Mouse (Mus musculus): ENCODE results near the gene Cox11. TPM values are rescaled to one million over a fixed set of nuclear protein-coding genes. Genes with fewer than 3 reads are reported as not detected.

The Cox11 gene
- polyA plus RNA-seq, 1 experiment, result not detected

- WGBS, result 93% methylated on average over 12 of the region's 12 CpGs
- TF ChIP-seq POLR2A (IDR thresholded peaks at IDR 0.05; ENCODE audit: insufficient read depth, low read depth, low read length) (no peak), CTCF (IDR thresholded peaks at IDR 0.05; ENCODE audit: insufficient read depth, low read depth, low read length) (no peak)
- no peak overlapping the region for H3K27ac ChIP-seq (ENCODE audit: insufficient read depth, low read depth, low read length)
- H3K4me3 ChIP-seq (ENCODE audit: insufficient read depth, low read depth, low read length), result no peak overlapping the region
- H3K4me1 ChIP-seq (ENCODE audit: control insufficient read depth, insufficient read depth, low read length), result no peaks in the 10 kb centered on the region
Observed at GRCm38 (mm10) chr11:90657527-90657926, 19.6 kb downstream of the Cox11 start.

- no peak overlapping the region for H3K27ac ChIP-seq (ENCODE audit: insufficient read depth, low read depth, low read length)
- no peak overlapping the region for H3K4me3 ChIP-seq (ENCODE audit: insufficient read depth, low read depth, low read length)
- 87% methylated on average over 4 of the region's 4 CpGs for WGBS
- peaks cover 4% of the 10 kb centered on the region; the same call in 1 of the 2 replicates for H3K4me1 ChIP-seq (ENCODE audit: control insufficient read depth, insufficient read depth, low read length)
- TF ChIP-seq POLR2A (IDR thresholded peaks at IDR 0.05; ENCODE audit: insufficient read depth, low read depth, low read length) (no peak), CTCF (IDR thresholded peaks at IDR 0.05; ENCODE audit: insufficient read depth, low read depth, low read length) (no peak)
Observed at GRCm38 (mm10) chr11:90660662-90661061, 22.7 kb downstream of the Cox11 start.

GRCm38 (mm10) chr11:90663052-90663451 lies 25.1 kb downstream of the Cox11 start:
- TF ChIP-seq POLR2A (IDR thresholded peaks at IDR 0.05; ENCODE audit: insufficient read depth, low read depth, low read length) (no peak), CTCF (IDR thresholded peaks at IDR 0.05; ENCODE audit: insufficient read depth, low read depth, low read length) (no peak)
- Histone ChIP-seq H3K4me3 (ENCODE audit: insufficient read depth, low read depth, low read length) (no peak overlapping the region), H3K4me1 (ENCODE audit: control insufficient read depth, insufficient read depth, low read length) (peaks cover 4% of the 10 kb centered on the region; the same call in 1 of the 2 replicates), H3K27ac (ENCODE audit: insufficient read depth, low read depth, low read length) (no peak overlapping the region)
- 84% methylated on average over 3 of the region's 3 CpGs for WGBS

GRCm38 (mm10) chr11:90663618-90664297 lies 25.8 kb downstream of the Cox11 start:
- TF ChIP-seq CTCF (IDR thresholded peaks at IDR 0.05; ENCODE audit: insufficient read depth, low read depth, low read length), result no peak
- TF ChIP-seq POLR2A (IDR thresholded peaks at IDR 0.05; ENCODE audit: insufficient read depth, low read depth, low read length), result no peak
- Histone ChIP-seq H3K4me1 (ENCODE audit: control insufficient read depth, insufficient read depth, low read length) (peaks cover 4% of the 10 kb centered on the region; the same call in 1 of the 2 replicates), H3K4me3 (ENCODE audit: insufficient read depth, low read depth, low read length) (no peak overlapping the region), H3K27ac (ENCODE audit: insufficient read depth, low read depth, low read length) (no peak overlapping the region)
- WGBS, result 43% methylated on average over 5 of the region's 5 CpGs

GRCm38 (mm10) chr11:90664345-90664986 lies 26.5 kb downstream of the Cox11 start:
- Histone ChIP-seq H3K4me3 (ENCODE audit: insufficient read depth, low read depth, low read length) (no peak overlapping the region), H3K27ac (ENCODE audit: insufficient read depth, low read depth, low read length) (peak overlapping the region; percentile 51; the same call in 1 of the 2 replicates), H3K4me1 (ENCODE audit: control insufficient read depth, insufficient read depth, low read length) (peaks cover 4% of the 10 kb centered on the region; the same call in 1 of the 2 replicates)
- TF ChIP-seq CTCF (IDR thresholded peaks at IDR 0.05; ENCODE audit: insufficient read depth, low read depth, low read length) (no peak), POLR2A (IDR thresholded peaks at IDR 0.05; ENCODE audit: insufficient read depth, low read depth, low read length) (no peak)
- 21% methylated on average over 8 of the region's 8 CpGs for WGBS

GRCm38 (mm10) chr11:90665161-90665560 lies 27.2 kb downstream of the Cox11 start:
- H3K27ac ChIP-seq (ENCODE audit: insufficient read depth, low read depth, low read length), result 0 out of 2 replicates have a peak overlapping the region, but pooled peaks have one; percentile 51
- H3K4me1 ChIP-seq (ENCODE audit: control insufficient read depth, insufficient read depth, low read length), result peaks cover 4% of the 10 kb centered on the region; the same call in 1 of the 2 replicates
- no peak for TF ChIP-seq POLR2A (IDR thresholded peaks at IDR 0.05; ENCODE audit: insufficient read depth, low read depth, low read length)
- no peak for TF ChIP-seq CTCF (IDR thresholded peaks at IDR 0.05; ENCODE audit: insufficient read depth, low read depth, low read length)
- no peak overlapping the region for H3K4me3 ChIP-seq (ENCODE audit: insufficient read depth, low read depth, low read length)
- WGBS, result 25% methylated on average over 6 of the region's 6 CpGs

- H3K27ac ChIP-seq (ENCODE audit: insufficient read depth, low read depth, low read length), result no peak overlapping the region; the same call in 1 of the 2 replicates
- WGBS, result 83% methylated on average over 3 of the region's 3 CpGs
- TF ChIP-seq CTCF (IDR thresholded peaks at IDR 0.05; ENCODE audit: insufficient read depth, low read depth, low read length) (no peak), POLR2A (IDR thresholded peaks at IDR 0.05; ENCODE audit: insufficient read depth, low read depth, low read length) (no peak)
Observed at GRCm38 (mm10) chr11:90666144-90666757, 28.3 kb downstream of the Cox11 start.

GRCm38 (mm10) chr11:90666916-90667315 lies 28.9 kb downstream of the Cox11 start:
- Histone ChIP-seq H3K27ac (ENCODE audit: insufficient read depth, low read depth, low read length) (no peak overlapping the region), H3K4me1 (ENCODE audit: control insufficient read depth, insufficient read depth, low read length) (peaks cover 4% of the 10 kb centered on the region; the same call in 1 of the 2 replicates), H3K4me3 (ENCODE audit: insufficient read depth, low read depth, low read length) (no peak overlapping the region)
- TF ChIP-seq POLR2A (IDR thresholded peaks at IDR 0.05; ENCODE audit: insufficient read depth, low read depth, low read length) (no peak), CTCF (IDR thresholded peaks at IDR 0.05; ENCODE audit: insufficient read depth, low read depth, low read length) (no peak)
- WGBS, result 87% methylated on average over 4 of the region's 4 CpGs

More at GRCm38 (mm10) chr11:90666144-90666757, 28.3 kb downstream of the Cox11 start:
- peaks cover 4% of the 10 kb centered on the region; the same call in 1 of the 2 replicates for H3K4me1 ChIP-seq (ENCODE audit: control insufficient read depth, insufficient read depth, low read length)
- no peak overlapping the region for H3K4me3 ChIP-seq (ENCODE audit: insufficient read depth, low read depth, low read length)
